8 mouse cellular contexts compared by ENCODE assay signal in genomic region chr8:104540710-104541514, GRCm38 (mm10). TPM values are rescaled to one million over a fixed set of nuclear protein-coding genes. Genes with fewer than 3 reads are reported as not detected.
DNase-seq lines count a peak whose midpoint lies in the region; ATAC-seq and TF ChIP-seq lines count a peak whose summit lies in the region.

No protein-coding gene starts in this region.

- WGBS in lung, embryonic 15.5 days, result under 1% methylated on average over 75 of the region's 76 CpGs
- 1% methylated on average over 75 of the region's 76 CpGs for WGBS in heart, embryonic 12.5 days
- WGBS in midbrain, embryonic 12.5 days, result under 1% methylated on average over 76 of the region's 76 CpGs
- WGBS in stomach, postnatal 0 days, result under 1% methylated on average over 61 of the region's 76 CpGs

- no peak for DNase-seq in lung, postnatal 36 days
- peak; percentile 68 for DNase-seq in cerebellum, adult 9-11 months
- peak; percentile 31 to 42 for DNase-seq in kidney, postnatal 4 days
- peak; percentile 29 for DNase-seq in stomach, postnatal 0 days (ENCODE audit: low spot score)

- H3K4me3 ChIP-seq in lung, embryonic 15.5 days, result peak overlapping the region; percentile 38
- peak overlapping the region; percentile 59 for H3K4me3 ChIP-seq in heart, embryonic 12.5 days
- peak overlapping the region; percentile 52 for H3K4me3 ChIP-seq in midbrain, embryonic 12.5 days
- H3K4me3 ChIP-seq in stomach, postnatal 0 days (ENCODE audit: low read depth, low read length), result peak overlapping the region; percentile 47

- H3K36me3 ChIP-seq in lung, embryonic 15.5 days, result no peaks in the 10 kb centered on the region
- no peaks in the 10 kb centered on the region for H3K36me3 ChIP-seq in heart, embryonic 12.5 days
- no peaks in the 10 kb centered on the region for H3K36me3 ChIP-seq in midbrain, embryonic 12.5 days
- no peaks in the 10 kb centered on the region for H3K36me3 ChIP-seq in stomach, postnatal 0 days (ENCODE audit: control insufficient read depth, insufficient read depth, low read length)

- TF ChIP-seq CTCF in stomach, postnatal 0 days (IDR thresholded peaks at IDR 0.05; ENCODE audit: low read depth), result no peak

- H3K9ac ChIP-seq in lung, embryonic 15.5 days, result 0 out of 2 replicates have a peak overlapping the region, but pooled peaks have one; percentile 17
- peak overlapping the region; percentile 70 for H3K9ac ChIP-seq in heart, embryonic 12.5 days
- H3K9ac ChIP-seq in midbrain, embryonic 12.5 days (replicated peaks), result peak overlapping the region; percentile 58
- peak overlapping the region; percentile 48 for H3K9ac ChIP-seq in stomach, postnatal 0 days (ENCODE audit: low read length)

- no peak for TF ChIP-seq EP300 in stomach, postnatal 0 days (optimal IDR thresholded peaks at IDR 0.05)

- H3K4me2 ChIP-seq in lung, embryonic 15.5 days, result peak overlapping the region; percentile 81
- H3K4me2 ChIP-seq in heart, embryonic 12.5 days, result peak overlapping the region; percentile 97
- peak overlapping the region; percentile 92 for H3K4me2 ChIP-seq in midbrain, embryonic 12.5 days (replicated peaks)
- H3K4me2 ChIP-seq in stomach, postnatal 0 days (replicated peaks; ENCODE audit: low read depth), result peak overlapping the region; percentile 89

- no peaks in the 10 kb centered on the region for H3K9me3 ChIP-seq in lung, embryonic 15.5 days
- H3K9me3 ChIP-seq in heart, embryonic 12.5 days (replicated peaks), result no peaks in the 10 kb centered on the region
- no peaks in the 10 kb centered on the region for H3K9me3 ChIP-seq in midbrain, embryonic 12.5 days
- H3K9me3 ChIP-seq in stomach, postnatal 0 days (ENCODE audit: control insufficient read depth, low read length), result no peaks in the 10 kb centered on the region

- H3K4me1 ChIP-seq in lung, embryonic 15.5 days, result peaks cover 10% of the 10 kb centered on the region
- H3K4me1 ChIP-seq in heart, embryonic 12.5 days (replicated peaks), result peaks cover 20% of the 10 kb centered on the region
- peaks cover 16% of the 10 kb centered on the region; the same call in 1 of the 2 replicates for H3K4me1 ChIP-seq in midbrain, embryonic 12.5 days
- H3K4me1 ChIP-seq in stomach, postnatal 0 days (replicated peaks; ENCODE audit: control insufficient read depth, insufficient read depth), result peaks cover 6% of the 10 kb centered on the region; the same call in 1 of the 2 replicates

- peaks cover 70% of the 10 kb centered on the region for H3K27me3 ChIP-seq in lung, embryonic 15.5 days
- H3K27me3 ChIP-seq in heart, embryonic 12.5 days (replicated peaks), result peaks cover 62% of the 10 kb centered on the region
- peaks cover 72% of the 10 kb centered on the region for H3K27me3 ChIP-seq in midbrain, embryonic 12.5 days
- 0 out of 2 replicates have a peak, but pooled peaks cover 2% of the 10 kb centered on the region for H3K27me3 ChIP-seq in stomach, postnatal 0 days (ENCODE audit: control insufficient read depth, insufficient read depth, low read length)

- H3K27ac ChIP-seq in lung, embryonic 15.5 days, result no peak overlapping the region
- H3K27ac ChIP-seq in heart, embryonic 12.5 days (ENCODE audit: poor library complexity, severe bottlenecking), result no peak overlapping the region
- no peak overlapping the region for H3K27ac ChIP-seq in midbrain, embryonic 12.5 days (replicated peaks)
- no peak overlapping the region for H3K27ac ChIP-seq in stomach, postnatal 0 days (replicated peaks)

- peak; percentile 24 for ATAC-seq in lung, embryonic 15.5 days (ENCODE audit: borderline replicate concordance, extremely low read depth, low FRiP score, low TSS enrichment)
- ATAC-seq in heart, embryonic 12.5 days (ENCODE audit: insufficient number of reproducible peaks, low FRiP score), result peak; percentile 49; the same call in 1 of the 2 replicates
- ATAC-seq in midbrain, embryonic 12.5 days (ENCODE audit: low FRiP score, low read depth), result peak; percentile 51; the same call in 1 of the 2 replicates
- ATAC-seq in stomach, postnatal 0 days (ENCODE audit: low FRiP score, low TSS enrichment), result peak; percentile 53
- no peak for ATAC-seq in erythroid progenitor cell, adult 5-6 weeks (replicated peaks; ENCODE audit: low FRiP score, poor library complexity, severe bottlenecking)

RNA-seq across cellular contexts. Expression of gene Car7, which starts 6.4 kb away (rescaled TPM):
- 0.65 and 0.97 TPM in 2 replicates for polyA plus RNA-seq in lung, embryonic 15.5 days (2015; fragmentation: Nextera tagmentation; extraction: Ambion mirVana)
- 0.78 and 0.91 TPM in 2 replicates for polyA plus RNA-seq in heart, embryonic 12.5 days (2016; fragmentation: Nextera tagmentation; extraction: Ambion mirVana)
- polyA plus RNA-seq in midbrain, embryonic 12.5 days (2016; fragmentation: Nextera tagmentation; extraction: Ambion mirVana), result 1.5 and 1.6 TPM in 2 replicates
- polyA plus RNA-seq in stomach, postnatal 0 days (2015; fragmentation: Nextera tagmentation; extraction: Ambion mirVana), result 1.2 and 1.3 TPM in 2 replicates
- total RNA-seq in erythroid progenitor cell, adult 5-6 weeks (2015; ENCODE audit: low replicate concordance), result not detected in 2 replicates
- total RNA-seq in erythroid progenitor cell, adult 5-6 weeks (2017; ENCODE audit: low replicate concordance), result not detected in 2 replicates

RNA-seq across cellular contexts. Expression of gene Nae1, which starts 6.5 kb away (rescaled TPM):
- polyA plus RNA-seq in lung, embryonic 15.5 days (2015; fragmentation: Nextera tagmentation; extraction: Ambion mirVana), result 87.4 and 97.8 TPM in 2 replicates
- 77.0 and 81.0 TPM in 2 replicates for polyA plus RNA-seq in heart, embryonic 12.5 days (2016; fragmentation: Nextera tagmentation; extraction: Ambion mirVana)
- polyA plus RNA-seq in midbrain, embryonic 12.5 days (2016; fragmentation: Nextera tagmentation; extraction: Ambion mirVana), result 118 and 130 TPM in 2 replicates
- polyA plus RNA-seq in stomach, postnatal 0 days (2015; fragmentation: Nextera tagmentation; extraction: Ambion mirVana), result 59.2 and 64.1 TPM in 2 replicates
- 52.8 and 59.8 TPM in 2 replicates for total RNA-seq in erythroid progenitor cell, adult 5-6 weeks (2015; ENCODE audit: low replicate concordance)
- total RNA-seq in erythroid progenitor cell, adult 5-6 weeks (2017; ENCODE audit: low replicate concordance), result 57.4 and 77.1 TPM in 2 replicates

RNA-seq across cellular contexts. Expression of gene Terb1, which starts 31.2 kb away (rescaled TPM):
- 0.19 and 0.40 TPM in 2 replicates for polyA plus RNA-seq in lung, embryonic 15.5 days (2015; fragmentation: Nextera tagmentation; extraction: Ambion mirVana)
- polyA plus RNA-seq in heart, embryonic 12.5 days (2016; fragmentation: Nextera tagmentation; extraction: Ambion mirVana), result 0.10 and 0.15 TPM in 2 replicates
- 0.20 and 0.32 TPM in 2 replicates for polyA plus RNA-seq in midbrain, embryonic 12.5 days (2016; fragmentation: Nextera tagmentation; extraction: Ambion mirVana)
- polyA plus RNA-seq in stomach, postnatal 0 days (2015; fragmentation: Nextera tagmentation; extraction: Ambion mirVana), result 0.18 and 0.33 TPM in 2 replicates
- total RNA-seq in erythroid progenitor cell, adult 5-6 weeks (2015; ENCODE audit: low replicate concordance), result not detected in 2 replicates
- not detected in 2 replicates for total RNA-seq in erythroid progenitor cell, adult 5-6 weeks (2017; ENCODE audit: low replicate concordance)

RNA-seq across cellular contexts. Expression of gene Pdp2, which starts 50.3 kb away (rescaled TPM):
- polyA plus RNA-seq in lung, embryonic 15.5 days (2015; fragmentation: Nextera tagmentation; extraction: Ambion mirVana), result 8.8 and 9.2 TPM in 2 replicates
- polyA plus RNA-seq in heart, embryonic 12.5 days (2016; fragmentation: Nextera tagmentation; extraction: Ambion mirVana), result 8.6 and 9.0 TPM in 2 replicates
- polyA plus RNA-seq in midbrain, embryonic 12.5 days (2016; fragmentation: Nextera tagmentation; extraction: Ambion mirVana), result 14.7 and 15.8 TPM in 2 replicates
- polyA plus RNA-seq in stomach, postnatal 0 days (2015; fragmentation: Nextera tagmentation; extraction: Ambion mirVana), result 5.5 and 6.2 TPM in 2 replicates
- total RNA-seq in erythroid progenitor cell, adult 5-6 weeks (2015; ENCODE audit: low replicate concordance), result 0.36 and 2.1 TPM in 2 replicates
- total RNA-seq in erythroid progenitor cell, adult 5-6 weeks (2017; ENCODE audit: low replicate concordance), result 1.2 and 1.7 TPM in 2 replicates

Comparison
In these comparisons a context has a peak if more than half of its experiments do, and no peak if none do; other contexts are left out.
1. H3K9ac ChIP-seq: peak in every context shown above with its lines; median percentile 70 in heart, embryonic 12.5 days; 58 in midbrain, embryonic 12.5 days; 48 in stomach, postnatal 0 days; 17 in lung, embryonic 15.5 days.